ENCODE assay signal across 14 mouse cellular contexts in the genomic region with DNA sequence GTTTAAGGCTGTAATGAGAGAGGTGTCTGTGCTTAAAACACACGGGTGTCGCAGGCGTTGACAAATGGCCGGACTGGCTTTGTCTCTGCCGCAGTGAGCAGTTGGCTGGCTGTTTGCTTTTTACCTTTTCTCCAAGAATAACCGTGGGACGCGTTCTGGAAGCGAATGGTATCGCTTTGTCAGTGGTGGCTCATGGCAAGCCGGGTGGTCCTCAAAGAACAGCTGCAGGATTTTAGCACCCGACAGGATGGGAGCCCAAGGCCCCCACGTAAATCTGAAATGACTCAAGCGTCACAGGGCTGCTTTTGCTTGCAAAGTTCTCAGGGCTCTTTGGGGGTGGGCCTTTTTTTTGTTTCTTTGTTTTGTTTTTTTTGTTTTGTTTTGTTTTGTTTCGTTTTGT.
A peak's percentile ranks its signal among the peaks of the same experiment; 100 is the strongest.
DNase-seq lines count a peak whose midpoint lies in the region; ATAC-seq and TF ChIP-seq lines count a peak whose summit lies in the region.
"Had no signal": no experiment of that assay in that cellular context is flagged by ENCODE, and none has a peak within 500 bp of the region (broad histone marks: within the 10 kb centered on the region; RNA-seq: fewer than 3 reads in every experiment).

No protein-coding gene starts in this region.

- no peak for TF ChIP-seq CTCF in lung, postnatal 0 days (IDR thresholded peaks at IDR 0.05)
- no peak for TF ChIP-seq CTCF in kidney, postnatal 0 days (IDR thresholded peaks at IDR 0.05; ENCODE audit: low read depth)

- no peaks in the 10 kb centered on the region for H3K9me3 ChIP-seq in lung, postnatal 0 days (ENCODE audit: low read length)
- no peaks in the 10 kb centered on the region for H3K9me3 ChIP-seq in kidney, postnatal 0 days (replicated peaks; ENCODE audit: low read length)
- no peaks in the 10 kb centered on the region for H3K9me3 ChIP-seq in stomach, embryonic 15.5 days

- H3K27me3 ChIP-seq in lung, postnatal 0 days (replicated peaks; ENCODE audit: insufficient read depth, low read length) = no peaks in the 10 kb centered on the region
- H3K27me3 ChIP-seq in kidney, postnatal 0 days (ENCODE audit: insufficient read depth, low read length) = no peaks in the 10 kb centered on the region
- no peaks in the 10 kb centered on the region for H3K27me3 ChIP-seq in stomach, embryonic 15.5 days (replicated peaks)

- H3K4me1 ChIP-seq in lung, postnatal 0 days (ENCODE audit: insufficient read depth, low read depth, low read length) = no peaks in the 10 kb centered on the region
- H3K4me1 ChIP-seq in kidney, postnatal 0 days (replicated peaks; ENCODE audit: insufficient read depth, low read length) = peaks cover 5% of the 10 kb centered on the region
- peaks cover 11% of the 10 kb centered on the region; the same call in 1 of the 2 replicates for H3K4me1 ChIP-seq in stomach, embryonic 15.5 days

- DNase-seq in embryo, embryonic 10 days (ENCODE audit: low spot score) = peak; percentile 34
- DNase-seq in embryo, embryonic 9.5 days (ENCODE audit: extremely low spot score) = no peak
- DNase-seq in lung, postnatal 0 days (ENCODE audit: low spot score) = peak; percentile 32
- no peak for DNase-seq in lung, postnatal 36 days
- DNase-seq in kidney, postnatal 0 days (ENCODE audit: low spot score) = peak; percentile 84
- DNase-seq in cerebellum, postnatal 25 days = no peak
- no peak for DNase-seq in MN1 (ENCODE audit: low spot score)
- DNase-seq: cerebellum, adult 11-12 months; heart, postnatal 14 days; layer of hippocampus, postnatal 36 days; lung, adult 18-20 months; spleen, adult 18-20 months had no signal

- no peaks in the 10 kb centered on the region for H3K36me3 ChIP-seq in lung, postnatal 0 days (ENCODE audit: insufficient read depth, low read length)
- no peaks in the 10 kb centered on the region for H3K36me3 ChIP-seq in kidney, postnatal 0 days (ENCODE audit: insufficient read depth, low read length)
- no peaks in the 10 kb centered on the region for H3K36me3 ChIP-seq in stomach, embryonic 15.5 days
- H3K36me3 ChIP-seq: G1E had no signal

- H3K4me3 ChIP-seq in lung, postnatal 0 days (ENCODE audit: low read depth, low read length) = peak overlapping the region; percentile 14; the same call in 1 of the 2 replicates
- peak overlapping the region; percentile 14; the same call in 1 of the 2 replicates for H3K4me3 ChIP-seq in kidney, postnatal 0 days (replicated peaks; ENCODE audit: low read depth, low read length)
- H3K4me3 ChIP-seq in stomach, embryonic 15.5 days (replicated peaks) = no peak overlapping the region

- WGBS in lung, postnatal 0 days = 22% methylated on average over 15 of the region's 15 CpGs
- 12% methylated on average over 15 of the region's 15 CpGs for WGBS in kidney, postnatal 0 days
- WGBS in stomach, embryonic 15.5 days = 18% methylated on average over 15 of the region's 15 CpGs

- H3K27ac ChIP-seq in lung, postnatal 0 days (ENCODE audit: low read length) = no peak overlapping the region
- H3K27ac ChIP-seq in kidney, postnatal 0 days = 0 out of 2 replicates have a peak overlapping the region, but pooled peaks have one; percentile 13
- H3K27ac ChIP-seq in stomach, embryonic 15.5 days = peak overlapping the region; percentile 18; the same call in 1 of the 2 replicates

- peak overlapping the region; percentile 38 for H3K4me2 ChIP-seq in lung, postnatal 0 days (replicated peaks; ENCODE audit: low read depth, low read length)
- H3K4me2 ChIP-seq in kidney, postnatal 0 days (ENCODE audit: low read length) = peak overlapping the region; percentile 52
- peak overlapping the region; percentile 45 for H3K4me2 ChIP-seq in stomach, embryonic 15.5 days

- H3K9ac ChIP-seq in lung, postnatal 0 days (replicated peaks; ENCODE audit: low read depth) = no peak overlapping the region
- 0 out of 2 replicates have a peak overlapping the region, but pooled peaks have one; percentile 40 for H3K9ac ChIP-seq in kidney, postnatal 0 days (ENCODE audit: low read depth, low read length)
- no peak overlapping the region for H3K9ac ChIP-seq in stomach, embryonic 15.5 days

- TF ChIP-seq EP300 in lung, postnatal 0 days (IDR thresholded peaks at IDR 0.05) = no peak

- 0 out of 2 replicates have a peak, but pooled peaks have one; percentile 19 for ATAC-seq in lung, postnatal 0 days
- no peak for ATAC-seq in kidney, postnatal 0 days (replicated peaks; ENCODE audit: low FRiP score, low read depth)
- ATAC-seq in stomach, embryonic 15.5 days (ENCODE audit: insufficient read depth, low FRiP score, low read depth) = no peak

Comparison
In these comparisons a context has a peak if more than half of its experiments do, and no peak if none do; other contexts are left out.
1. DNase-seq: peak in embryo, embryonic 10 days (single experiment), lung, postnatal 0 days (single experiment) and kidney, postnatal 0 days (single experiment); none in embryo, embryonic 9.5 days (single experiment), lung, postnatal 36 days (single experiment), cerebellum, postnatal 25 days (0 of 2) and MN1 (single experiment).
2. Peak in every context shown above with its lines, with median percentiles within 50 percentile points of each other: H3K4me2 ChIP-seq.